Mouse (Mus musculus) kidney, adult 2 months (tissue): ENCODE measurements around the gene Tspan1. TPM values are rescaled to one million over a fixed set of nuclear protein-coding genes. Genes with fewer than 3 reads are reported as not detected.
A peak's percentile ranks its signal among the peaks of the same experiment; 100 is the strongest.

ENCODE experiments used
- DNase-seq: peaks from one replicate; pipeline ENCODE4 v3.0.0; 2021
- H3K27ac ChIP-seq: fragments of 200-500 bp; 2 replicates; pipeline ENCODE4 v1.5.1; 2012; ENCODE audit warnings: low read depth, low read length, control low read depth, inconsistent platforms; ENCODE audit not compliant: insufficient read depth
- H3K27me3 ChIP-seq: fragments of 200-500 bp; replicated peaks from 2 replicates; pipeline ENCODE4 v1.6.1; 2012; ENCODE audit warnings: mild to moderate bottlenecking, moderate library complexity, low read length, inconsistent platforms; ENCODE audit not compliant: control insufficient read depth, insufficient read depth
- H3K36me3 ChIP-seq: fragments of 200-500 bp; 2 replicates; pipeline ENCODE4 v1.6.1; 2012; ENCODE audit warnings: mild to moderate bottlenecking, moderate library complexity, low read length, inconsistent platforms; ENCODE audit not compliant: control insufficient read depth, insufficient read depth
- H3K4me1 ChIP-seq: fragments of 200-500 bp; 2 replicates; pipeline ENCODE4 v1.6.1; 2011; ENCODE audit warnings: low read length; ENCODE audit not compliant: control insufficient read depth, insufficient read depth
- H3K4me3 ChIP-seq: fragments of 200-500 bp; 2 replicates; pipeline ENCODE4 v1.5.1; 2011; ENCODE audit warnings: mild to moderate bottlenecking, low read depth, low read length, control low read depth; ENCODE audit not compliant: insufficient read depth
- CTCF ChIP-seq: fragments of 200-500 bp; conservative IDR thresholded peaks from 2 replicates; pipeline ENCODE4 v1.5.1; 2011; ENCODE audit warnings: low read depth, mild to moderate bottlenecking, control low read depth, low read length, moderate library complexity, mixed read lengths; ENCODE audit not compliant: insufficient read depth, insufficient read length
- POLR2A ChIP-seq: fragments of 200-500 bp; IDR thresholded peaks from one replicate; pipeline ENCODE4 v1.6.1; 2011; ENCODE audit warnings: low read depth, low read length, control low read depth
- WGBS: fragments of 180-500 bp; shearing (Covaris S2); methylation state at CpG from one replicate; pipeline ENCODE4 v1.1.7; 2018; 5-methylcytosine and 5-hydroxymethylcytosine counted together
- polyA plus RNA-seq: library from polyadenylated mRNA; depleted of rRNA; stranded (reverse); fragments of >200 nt; gene quantifications from 2 replicates; pipeline ENCODE4 v1.2.3, GENCODE M21; 2012

Gene Tspan1
- polyA plus RNA-seq, 1 experiment, result 44.0 TPM

GRCm38 (mm10) chr4:116193583-116194383 is 26.4 kb upstream of the Tspan1 start:
- DNase-seq, result no peak
- H3K36me3 ChIP-seq, result no peaks in the 10 kb centered on the region
- 79% methylated on average over 9 of the region's 9 CpGs for WGBS
- TF ChIP-seq POLR2A (no peak), CTCF (no peak)
- no peaks in the 10 kb centered on the region for H3K27me3 ChIP-seq
- H3K4me3 ChIP-seq, result no peak overlapping the region
- H3K4me1 ChIP-seq, result no peaks in the 10 kb centered on the region
- H3K27ac ChIP-seq, result no peak overlapping the region

- Histone ChIP-seq H3K4me1 (no peaks in the 10 kb centered on the region), H3K4me3 (no peak overlapping the region), H3K27me3 (no peaks in the 10 kb centered on the region), H3K27ac (no peak overlapping the region), H3K36me3 (no peaks in the 10 kb centered on the region)
- 41% methylated on average over 4 of the region's 4 CpGs for WGBS
- no peak for TF ChIP-seq POLR2A
- no peak for TF ChIP-seq CTCF
- DNase-seq, result peak; percentile 28
Observed at GRCm38 (mm10) chr4:116192286-116192835, 25.0 kb upstream of the Tspan1 start.

DNA sequence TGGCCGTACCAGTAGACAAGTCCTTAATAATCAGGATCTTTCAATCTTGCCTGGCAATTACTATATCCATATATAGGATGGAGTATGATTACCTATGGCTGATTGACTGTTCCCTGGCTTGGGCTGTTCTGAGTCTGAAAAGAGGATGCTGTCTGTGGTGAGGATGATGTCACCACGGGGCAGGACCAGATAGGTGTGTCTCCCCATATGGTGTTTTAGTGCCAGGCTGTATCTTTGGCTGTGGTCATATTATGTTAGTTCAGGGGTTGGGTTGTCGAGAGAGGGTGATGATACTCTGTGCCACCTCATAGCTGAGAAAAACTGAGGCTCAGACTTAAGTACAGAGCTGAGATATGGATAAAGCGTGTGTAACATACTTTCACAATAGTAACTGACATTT is 17.7 kb upstream of the Tspan1 start:
- H3K36me3 ChIP-seq, result no peaks in the 10 kb centered on the region
- H3K27me3 ChIP-seq, result no peaks in the 10 kb centered on the region
- TF ChIP-seq CTCF, result no peak
- H3K4me1 ChIP-seq, result no peaks in the 10 kb centered on the region
- H3K27ac ChIP-seq, result no peak overlapping the region
- no peak overlapping the region for H3K4me3 ChIP-seq
- DNase-seq, result no peak
- 88% methylated on average over 4 of the region's 4 CpGs for WGBS

DNA sequence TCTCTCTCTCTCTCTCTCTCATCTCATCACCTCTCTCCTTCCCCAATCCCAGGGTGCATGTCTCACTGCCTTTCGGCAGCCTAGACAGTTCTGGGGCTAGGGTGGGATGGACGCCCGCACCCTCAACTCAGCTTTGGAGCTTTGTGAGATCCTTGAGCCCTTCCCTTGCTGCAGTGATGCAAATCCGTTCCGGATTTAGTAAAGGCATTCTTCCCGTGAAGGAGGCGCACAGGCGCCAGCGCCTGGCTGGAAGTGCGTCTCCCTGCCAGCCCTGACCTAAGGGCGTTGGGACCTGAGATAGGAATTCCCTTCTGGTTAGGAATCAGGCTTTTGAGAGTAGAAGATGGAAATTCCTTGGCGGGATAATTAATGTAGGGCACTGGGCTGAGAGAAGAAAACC is 15.3 kb upstream of the Tspan1 start:
- DNase-seq, result peak; percentile 70
- Histone ChIP-seq H3K4me3 (no peak overlapping the region), H3K27me3 (no peaks in the 10 kb centered on the region), H3K27ac (peak overlapping the region; percentile 87), H3K36me3 (no peaks in the 10 kb centered on the region), H3K4me1 (no peaks in the 10 kb centered on the region)
- WGBS, result 26% methylated on average over 12 of the region's 12 CpGs
- no peak for TF ChIP-seq POLR2A
- TF ChIP-seq CTCF, result no peak

DNA sequence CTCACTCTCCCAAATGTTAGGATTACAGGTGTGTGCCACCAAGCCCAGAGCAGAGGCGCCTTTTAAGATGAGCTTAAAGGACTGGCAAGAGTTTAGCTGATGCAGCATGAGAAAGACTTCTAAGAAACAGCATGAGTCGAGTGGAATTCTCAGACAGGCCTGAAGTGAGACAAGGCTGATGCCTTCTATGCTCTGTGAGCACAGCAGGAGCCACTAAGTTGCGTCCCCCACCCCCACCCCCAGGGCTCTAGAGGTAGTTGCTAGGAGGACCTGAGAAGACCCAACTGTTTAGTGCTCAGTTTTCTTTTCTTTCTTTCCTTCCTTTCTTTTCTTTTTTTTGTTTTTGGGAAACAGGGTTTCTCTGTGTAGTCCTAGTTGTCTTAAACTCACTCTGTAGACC is 14.7 kb upstream of the Tspan1 start:
- H3K36me3 ChIP-seq, result no peaks in the 10 kb centered on the region
- no peak overlapping the region for H3K27ac ChIP-seq
- no peak overlapping the region for H3K4me3 ChIP-seq
- 73% methylated on average over 3 of the region's 3 CpGs for WGBS
- TF ChIP-seq POLR2A (no peak), CTCF (no peak)
- peaks cover 3% of the 10 kb centered on the region; the same call in 1 of the 2 replicates for H3K4me1 ChIP-seq
- DNase-seq, result no peak
- no peaks in the 10 kb centered on the region for H3K27me3 ChIP-seq

DNA sequence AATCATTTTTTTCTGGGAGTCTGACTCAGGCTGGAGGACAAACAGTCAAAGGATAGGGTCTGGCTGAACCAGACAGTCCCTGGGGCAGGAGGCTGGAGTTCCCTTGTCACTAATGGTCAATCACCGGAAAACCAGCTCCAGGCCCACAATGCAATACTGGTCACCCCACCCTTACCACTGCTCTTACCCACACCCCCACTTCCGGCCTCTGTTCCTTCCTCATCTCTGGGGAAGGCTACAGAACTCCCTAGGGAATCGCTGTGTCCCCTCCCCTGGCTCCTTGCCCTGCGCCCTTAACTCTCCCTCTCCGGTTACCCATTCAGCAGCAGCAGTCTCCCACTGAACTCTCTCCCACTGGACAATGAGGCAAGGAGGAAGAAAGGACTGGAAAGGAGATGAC is 9.7 kb upstream of the Tspan1 start:
- 16% methylated on average over 5 of the region's 5 CpGs for WGBS
- Histone ChIP-seq H3K4me1 (peaks cover 15% of the 10 kb centered on the region), H3K27ac (peak overlapping the region; percentile 88), H3K36me3 (no peaks in the 10 kb centered on the region), H3K4me3 (no peak overlapping the region), H3K27me3 (no peaks in the 10 kb centered on the region)
- TF ChIP-seq POLR2A, result no peak
- no peak for TF ChIP-seq CTCF
- DNase-seq, result peak; percentile 93

- no peaks in the 10 kb centered on the region for H3K27me3 ChIP-seq
- H3K27ac ChIP-seq, result peak overlapping the region; percentile 88
- no peaks in the 10 kb centered on the region for H3K36me3 ChIP-seq
- H3K4me1 ChIP-seq, result peaks cover 15% of the 10 kb centered on the region
- 13% methylated on average over 10 of the region's 10 CpGs for WGBS
- DNase-seq, result peak; percentile 90
- TF ChIP-seq CTCF (no peak), POLR2A (no peak)
- peak overlapping the region; percentile 9; the same call in 1 of the 2 replicates for H3K4me3 ChIP-seq
Observed at GRCm38 (mm10) chr4:116176543-116176988, 9.2 kb upstream of the Tspan1 start.
